Mouse (Mus musculus): Measurements from ENCODE around the gene Ube2n.

The Ube2n gene

GRCm38 (mm10) chr10:95569441-95569840 lies 54.5 kb downstream of the Ube2n start:
- in situ Hi-C loops (cut with MboI; ENCODE audit: low pct_unique_long_range_greater_than_20kb in 1 of 2, low sequenced_read_pairs in 2 of 2, unreplicated experiment in 1 of 2), result loop anchor here (5.0 to 25.0 kb wide), 2 partner anchors 33 to 518 kb away; no protein-coding TSS in a partner anchor

GRCm38 (mm10) chr10:95574994-95575393 lies 60.0 kb downstream of the Ube2n start:
- in situ Hi-C loops (cut with MboI; ENCODE audit: low pct_unique_long_range_greater_than_20kb in 1 of 2, low sequenced_read_pairs in 2 of 2, unreplicated experiment in 1 of 2), result loop anchor here in 1 of 2 experiments (25.0 kb wide), 1 partner anchor 512 kb away; no protein-coding TSS in a partner anchor

- in situ Hi-C loops (cut with MboI; ENCODE audit: low pct_unique_long_range_greater_than_20kb in 1 of 2, low sequenced_read_pairs in 2 of 2, unreplicated experiment in 1 of 2), result no loop called here
Observed at GRCm38 (mm10) chr10:95575839-95576380, 61.0 kb downstream of the Ube2n start.

- in situ Hi-C loops (cut with MboI; ENCODE audit: low pct_unique_long_range_greater_than_20kb in 1 of 2, low sequenced_read_pairs in 2 of 2, unreplicated experiment in 1 of 2), result no loop called here
Observed at GRCm38 (mm10) chr10:95576876-95577566, 62.1 kb downstream of the Ube2n start.

- in situ Hi-C loops (cut with MboI; ENCODE audit: low pct_unique_long_range_greater_than_20kb in 1 of 2, low sequenced_read_pairs in 2 of 2, unreplicated experiment in 1 of 2), result no loop called here
Observed at GRCm38 (mm10) chr10:95577567-95577950, 62.6 kb downstream of the Ube2n start.

- in situ Hi-C loops (cut with MboI; ENCODE audit: low pct_unique_long_range_greater_than_20kb in 1 of 2, low sequenced_read_pairs in 2 of 2, unreplicated experiment in 1 of 2), result no loop called here
Observed at GRCm38 (mm10) chr10:95585554-95585953, 70.6 kb downstream of the Ube2n start.

- in situ Hi-C loops (cut with MboI; ENCODE audit: low pct_unique_long_range_greater_than_20kb in 1 of 2, low sequenced_read_pairs in 2 of 2, unreplicated experiment in 1 of 2), result no loop called here
Observed at GRCm38 (mm10) chr10:95587509-95588220, 72.7 kb downstream of the Ube2n start.

GRCm38 (mm10) chr10:95589196-95589595 lies 74.3 kb downstream of the Ube2n start:
- in situ Hi-C loops (cut with MboI; ENCODE audit: low pct_unique_long_range_greater_than_20kb in 1 of 2, low sequenced_read_pairs in 2 of 2, unreplicated experiment in 1 of 2), result no loop called here

GRCm38 (mm10) chr10:95590196-95590595 lies 75.3 kb downstream of the Ube2n start:
- in situ Hi-C loops (cut with MboI; ENCODE audit: low pct_unique_long_range_greater_than_20kb in 1 of 2, low sequenced_read_pairs in 2 of 2, unreplicated experiment in 1 of 2), result no loop called here

- in situ Hi-C loops (cut with MboI; ENCODE audit: low pct_unique_long_range_greater_than_20kb in 1 of 2, low sequenced_read_pairs in 2 of 2, unreplicated experiment in 1 of 2), result no loop called here
Observed at GRCm38 (mm10) chr10:95591257-95591656, 76.3 kb downstream of the Ube2n start.

- in situ Hi-C loops (cut with MboI; ENCODE audit: low pct_unique_long_range_greater_than_20kb in 1 of 2, low sequenced_read_pairs in 2 of 2, unreplicated experiment in 1 of 2), result no loop called here
Observed at GRCm38 (mm10) chr10:95594414-95594813, 79.5 kb downstream of the Ube2n start.
